Mouse (Mus musculus) midbrain, embryonic 13.5 days (tissue): ENCODE measurements around the gene Rnpepl1. TPM values are rescaled to one million over a fixed set of nuclear protein-coding genes. Genes with fewer than 3 reads are reported as not detected.
A peak's percentile ranks its signal among the peaks of the same experiment; 100 is the strongest.

ENCODE experiments used
- ATAC-seq: fragments of 200-750 bp; cut with Nextera tagmentation; 2 replicates; pipeline ENCODE4 v1.8.0; 2017; ENCODE audit warnings: mild to moderate bottlenecking, moderate TSS enrichment, moderate library complexity
- H3K27ac ChIP-seq: fragments of 300-500 bp; sonication (generic); 2 replicates; pipeline ENCODE4 v1.5.1; 2015; ENCODE audit warnings: inconsistent platforms, mild to moderate bottlenecking, moderate library complexity
- H3K27me3 ChIP-seq: fragments of 300-500 bp; sonication (generic); 2 replicates; pipeline ENCODE4 v1.6.1; 2015; ENCODE audit warnings: mild to moderate bottlenecking, inconsistent platforms
- H3K36me3 ChIP-seq: fragments of 300-500 bp; sonication (generic); 2 replicates; pipeline ENCODE4 v1.6.1; 2015; ENCODE audit warnings: mild to moderate bottlenecking, inconsistent platforms
- H3K4me1 ChIP-seq: fragments of 300-500 bp; sonication (generic); replicated peaks from 2 replicates; pipeline ENCODE4 v1.6.1; 2015; ENCODE audit warnings: inconsistent platforms
- H3K4me2 ChIP-seq: fragments of 300-500 bp; sonication (generic); replicated peaks from 2 replicates; pipeline ENCODE4 v1.6.1; 2015; ENCODE audit warnings: moderate library complexity, mild to moderate bottlenecking, inconsistent platforms
- H3K4me3 ChIP-seq: fragments of 300-500 bp; sonication (generic); replicated peaks from 2 replicates; pipeline ENCODE4 v1.5.1; 2015; ENCODE audit warnings: mild to moderate bottlenecking, inconsistent platforms
- H3K9ac ChIP-seq: fragments of 300-500 bp; sonication (generic); replicated peaks from 2 replicates; pipeline ENCODE4 v1.6.1; 2015; ENCODE audit warnings: mild to moderate bottlenecking, inconsistent platforms
- H3K9me3 ChIP-seq: fragments of 300-500 bp; sonication (generic); 2 replicates; pipeline ENCODE4 v1.6.1; 2016; ENCODE audit warnings: mild to moderate bottlenecking, inconsistent platforms
- WGBS: fragments of 180-500 bp; shearing (Covaris S2); methylation state at CpG from one replicate; pipeline ENCODE4 v1.1.7; 2015; 5-methylcytosine and 5-hydroxymethylcytosine counted together
- polyA plus RNA-seq: library from polyadenylated mRNA; unstranded; fragments of >200 nt; fragmentation: Nextera tagmentation; extraction: Ambion mirVana; gene quantifications from 2 replicates; pipeline ENCODE4 v1.2.1, GENCODE M21; 2015

The Rnpepl1 gene
- polyA plus RNA-seq, 1 experiment from 2014 or later: 24.8 TPM

DNA sequence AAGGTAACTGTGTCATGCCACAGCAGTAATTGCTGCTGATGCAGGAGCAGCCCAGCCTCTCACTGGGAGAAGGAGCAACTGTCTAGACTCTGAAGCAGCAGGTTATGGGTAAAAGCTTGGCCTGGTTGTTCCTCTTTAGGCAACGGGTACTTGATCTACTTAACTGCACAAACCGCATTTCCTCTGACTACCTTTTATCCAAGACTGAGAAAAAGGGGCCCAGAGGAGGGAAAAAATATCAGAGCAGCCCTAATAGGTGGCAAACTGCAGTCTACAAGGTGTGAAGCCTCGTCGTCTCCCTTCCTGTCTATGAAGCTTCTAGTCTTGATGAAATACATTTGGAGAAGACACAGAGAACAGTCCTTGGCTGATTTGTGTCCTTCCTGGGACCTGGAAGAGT is 23.0 kb downstream of the Rnpepl1 start:
- Histone ChIP-seq H3K36me3 (peaks cover 9% of the 10 kb centered on the region), H3K4me3 (peak overlapping the region; percentile 91), H3K9ac (peak overlapping the region; percentile 89), H3K27me3 (peaks cover 5% of the 10 kb centered on the region), H3K4me2 (peak overlapping the region; percentile 89), H3K27ac (peak overlapping the region; percentile 99), H3K4me1 (peaks cover 33% of the 10 kb centered on the region), H3K9me3 (no peaks in the 10 kb centered on the region)
- WGBS: 73% methylated on average over 4 of the region's 4 CpGs
- ATAC-seq: no peak

DNA sequence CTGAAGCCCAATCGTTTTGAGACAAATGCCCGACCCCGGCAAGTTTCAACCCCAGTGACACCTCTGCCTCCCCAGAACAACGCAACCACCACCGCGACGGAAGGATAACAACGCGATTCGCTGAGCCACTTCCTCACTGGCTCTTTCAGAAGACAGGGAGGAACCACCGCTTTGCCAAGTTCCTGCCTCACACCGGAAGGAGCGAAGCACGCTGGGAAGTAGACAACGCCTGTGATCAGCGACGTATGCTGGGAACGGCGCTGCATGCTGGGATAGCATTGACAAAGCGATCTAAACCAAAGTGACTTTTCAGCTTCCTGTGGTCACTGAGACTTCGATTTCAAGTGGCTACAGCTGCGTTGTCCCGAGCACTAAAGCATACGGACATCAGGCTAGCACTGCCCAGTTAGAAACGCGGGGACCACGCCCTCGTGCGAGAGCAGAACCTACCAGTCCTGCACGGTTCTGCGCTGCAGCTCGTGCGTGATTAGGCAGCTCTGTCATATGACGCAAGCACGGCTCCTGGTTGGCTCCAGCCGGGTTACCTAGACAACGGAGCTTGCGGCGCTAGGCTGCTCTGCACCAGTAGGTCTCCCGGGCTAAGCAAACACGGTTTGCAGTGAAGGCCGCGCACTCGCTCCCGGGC is 23.7 kb downstream of the Rnpepl1 start, which contains the start of gene Capn10:
Gene Capn10, plus strand, starts transcription at position 195 of the 646 bp plus-strand sequence.
- peaks cover 33% of the 10 kb centered on the region for H3K4me1 ChIP-seq
- H3K4me2 ChIP-seq: peak within 1 kb of the TSS; percentile 89
- peak within 1 kb of the TSS; percentile 89 for H3K9ac ChIP-seq
- no peaks in the 10 kb centered on the region; the same call in 1 of the 2 replicates for H3K27me3 ChIP-seq
- H3K27ac ChIP-seq: peak within 1 kb of the TSS; percentile 99
- ATAC-seq: peak; percentile 100
- under 1% methylated on average over 45 of the region's 45 CpGs for WGBS
- H3K9me3 ChIP-seq: no peaks in the 10 kb centered on the region
- peaks cover 16% of the 10 kb centered on the region for H3K36me3 ChIP-seq
- peak within 1 kb of the TSS; percentile 91 for H3K4me3 ChIP-seq

DNA sequence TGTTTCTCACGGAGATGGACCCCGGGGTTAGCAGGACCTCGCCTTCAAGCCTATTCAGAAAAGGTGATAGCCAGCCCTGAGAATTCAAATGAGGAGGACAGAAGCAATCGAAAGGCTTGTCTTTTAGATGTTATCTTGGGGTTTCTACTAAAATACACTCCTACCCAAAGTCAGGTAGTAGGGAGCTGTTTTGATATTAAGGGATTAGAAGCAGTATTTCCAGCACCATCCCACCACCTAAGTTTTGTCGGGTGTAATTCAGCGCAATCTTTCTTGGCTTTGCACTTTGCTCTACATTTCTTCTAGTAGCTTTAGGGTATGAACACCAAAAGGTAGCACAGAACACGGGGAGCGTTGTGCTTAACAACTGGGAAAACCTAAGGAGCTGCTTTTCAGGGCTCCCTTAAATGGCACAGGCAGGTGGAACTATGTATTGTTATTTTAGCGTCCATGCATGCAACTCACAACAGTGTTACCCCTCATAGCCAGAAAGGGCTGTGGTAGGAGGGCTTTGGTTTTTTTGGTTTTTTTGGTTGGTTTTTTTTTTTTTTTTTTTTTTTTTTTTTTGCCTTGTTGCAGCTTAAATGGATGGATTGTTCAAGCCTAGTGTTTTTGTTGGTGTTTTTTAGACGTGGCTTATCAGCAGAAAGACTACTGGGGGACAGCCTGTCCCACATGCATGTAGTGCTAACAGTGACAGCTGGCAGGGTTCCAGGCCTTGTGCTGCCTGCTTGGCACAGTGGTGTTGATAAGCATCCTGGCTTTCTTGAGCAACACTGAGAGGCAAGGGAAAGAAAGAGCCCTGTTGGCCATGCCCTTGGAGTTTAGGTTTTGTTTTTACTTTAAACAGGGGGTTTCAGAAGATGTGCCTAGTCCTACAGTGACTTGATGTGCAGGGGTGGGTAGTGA is 24.7 kb downstream of the Rnpepl1 start:
- Histone ChIP-seq H3K27me3 (no peaks in the 10 kb centered on the region), H3K27ac (peak overlapping the region; percentile 99), H3K4me2 (peak overlapping the region; percentile 89), H3K9ac (peak overlapping the region; percentile 89), H3K36me3 (peaks cover 26% of the 10 kb centered on the region), H3K9me3 (no peaks in the 10 kb centered on the region), H3K4me1 (peaks cover 33% of the 10 kb centered on the region), H3K4me3 (peak overlapping the region; percentile 91)
- 13% methylated on average over 10 of the region's 10 CpGs for WGBS
- ATAC-seq: no peak

DNA sequence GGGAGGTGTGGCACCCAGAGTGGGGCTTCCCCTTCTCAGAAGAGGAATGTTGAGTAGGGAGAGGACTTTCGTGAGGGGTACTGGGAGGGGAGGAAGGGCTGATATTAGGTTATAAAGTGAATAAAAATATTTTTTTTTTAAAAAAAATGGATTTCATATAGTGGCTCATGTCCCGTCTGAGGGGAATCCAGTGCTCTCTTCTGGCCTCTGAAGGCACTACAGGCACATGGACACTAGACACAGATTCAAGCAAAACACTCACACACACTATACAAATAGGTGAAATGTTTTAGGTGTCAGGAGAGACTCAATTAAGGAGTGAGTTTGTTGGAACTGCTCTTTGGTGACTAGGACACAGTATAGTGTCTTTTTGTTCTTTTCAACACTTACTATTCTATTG is 25.4 kb downstream of the Rnpepl1 start:
- no peak for ATAC-seq
- H3K4me2 ChIP-seq: peak overlapping the region; percentile 89
- peaks cover 31% of the 10 kb centered on the region for H3K36me3 ChIP-seq
- no peaks in the 10 kb centered on the region for H3K27me3 ChIP-seq
- 55% methylated on average over 2 of the region's 2 CpGs for WGBS
- H3K9me3 ChIP-seq: no peaks in the 10 kb centered on the region
- H3K4me3 ChIP-seq: peak overlapping the region; percentile 91
- no peak overlapping the region for H3K27ac ChIP-seq
- H3K9ac ChIP-seq: peak overlapping the region; percentile 89
- peaks cover 33% of the 10 kb centered on the region for H3K4me1 ChIP-seq

DNA sequence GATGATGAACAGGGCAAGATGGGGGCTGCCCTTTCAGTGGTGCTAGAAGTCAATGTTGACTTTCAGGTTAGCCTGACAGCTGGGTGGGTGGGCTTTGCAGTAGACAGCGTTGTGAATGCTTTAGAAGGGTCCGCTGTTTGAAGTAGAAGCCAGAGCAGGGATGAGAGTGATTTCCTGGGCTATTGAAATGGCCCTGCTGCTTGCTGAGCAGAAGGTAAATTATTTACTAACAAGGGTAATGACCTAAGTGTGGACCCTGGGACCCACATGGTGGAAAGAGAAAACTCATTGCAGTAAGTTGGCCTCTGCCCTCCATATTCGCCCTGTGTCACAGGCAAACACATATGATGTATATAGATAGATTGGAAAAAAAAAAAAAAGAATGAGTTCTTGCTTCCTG is 25.9 kb downstream of the Rnpepl1 start:
- Histone ChIP-seq H3K4me2 (peak overlapping the region; percentile 89), H3K4me1 (peaks cover 33% of the 10 kb centered on the region), H3K27ac (no peak overlapping the region), H3K9ac (peak overlapping the region; percentile 7; the same call in 1 of the 2 replicates), H3K36me3 (peaks cover 33% of the 10 kb centered on the region), H3K9me3 (no peaks in the 10 kb centered on the region), H3K27me3 (no peaks in the 10 kb centered on the region), H3K4me3 (peak overlapping the region; percentile 91)
- WGBS: 74% methylated on average over 3 of the region's 3 CpGs
- ATAC-seq: no peak

DNA sequence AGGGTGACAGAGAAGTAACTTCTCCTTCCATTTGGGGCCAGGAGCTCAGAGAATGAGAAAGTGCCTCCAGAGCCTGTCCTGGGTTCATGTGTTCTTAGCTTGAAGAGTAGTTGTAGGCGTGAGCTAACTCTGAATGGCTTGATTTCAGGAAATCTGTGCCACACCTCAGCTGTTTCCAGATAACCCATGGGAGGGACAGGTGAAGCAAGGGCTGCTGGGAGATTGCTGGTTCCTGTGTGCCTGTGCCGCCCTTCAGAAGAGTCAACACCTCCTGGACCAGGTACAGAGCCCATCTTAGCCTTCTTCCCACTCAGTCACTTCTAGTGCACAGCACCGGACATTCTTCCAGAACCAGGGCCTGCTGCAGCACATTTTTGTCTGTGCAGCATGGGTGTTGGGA is 27.2 kb downstream of the Rnpepl1 start:
- H3K4me2 ChIP-seq: no peak overlapping the region
- WGBS: 89% methylated on average over 3 of the region's 3 CpGs
- no peak for ATAC-seq
- H3K9ac ChIP-seq: no peak overlapping the region
- no peaks in the 10 kb centered on the region for H3K27me3 ChIP-seq
- H3K4me3 ChIP-seq: no peak overlapping the region
- H3K36me3 ChIP-seq: peaks cover 47% of the 10 kb centered on the region
- H3K9me3 ChIP-seq: no peaks in the 10 kb centered on the region
- no peak overlapping the region for H3K27ac ChIP-seq
- H3K4me1 ChIP-seq: peaks cover 33% of the 10 kb centered on the region

DNA sequence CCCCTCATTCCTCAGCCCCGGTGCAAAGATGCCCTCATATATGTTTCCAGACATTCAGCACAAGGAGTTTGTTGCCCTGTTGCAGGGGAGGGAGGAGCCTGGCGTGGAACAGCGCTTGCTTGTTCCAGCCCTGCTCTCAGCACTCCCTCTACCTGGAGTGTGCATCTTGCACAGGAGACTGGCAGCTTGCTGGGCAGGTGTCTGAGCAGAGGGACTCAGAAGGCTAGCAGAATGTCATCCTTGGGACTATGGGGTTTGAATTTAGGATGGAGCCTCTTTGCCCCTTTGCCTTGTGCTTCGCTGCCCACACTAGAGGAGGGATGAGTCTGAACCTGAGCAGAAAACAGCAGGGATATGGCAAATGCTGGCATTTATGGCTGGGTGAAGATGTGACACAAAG is 29.2 kb downstream of the Rnpepl1 start:
- ATAC-seq: no peak
- peaks cover 24% of the 10 kb centered on the region for H3K4me1 ChIP-seq
- no peak overlapping the region for H3K4me3 ChIP-seq
- no peak overlapping the region for H3K4me2 ChIP-seq
- no peaks in the 10 kb centered on the region for H3K9me3 ChIP-seq
- WGBS: 94% methylated on average over 4 of the region's 4 CpGs
- H3K36me3 ChIP-seq: peaks cover 66% of the 10 kb centered on the region
- H3K27ac ChIP-seq: no peak overlapping the region
- no peak overlapping the region for H3K9ac ChIP-seq
- H3K27me3 ChIP-seq: no peaks in the 10 kb centered on the region

DNA sequence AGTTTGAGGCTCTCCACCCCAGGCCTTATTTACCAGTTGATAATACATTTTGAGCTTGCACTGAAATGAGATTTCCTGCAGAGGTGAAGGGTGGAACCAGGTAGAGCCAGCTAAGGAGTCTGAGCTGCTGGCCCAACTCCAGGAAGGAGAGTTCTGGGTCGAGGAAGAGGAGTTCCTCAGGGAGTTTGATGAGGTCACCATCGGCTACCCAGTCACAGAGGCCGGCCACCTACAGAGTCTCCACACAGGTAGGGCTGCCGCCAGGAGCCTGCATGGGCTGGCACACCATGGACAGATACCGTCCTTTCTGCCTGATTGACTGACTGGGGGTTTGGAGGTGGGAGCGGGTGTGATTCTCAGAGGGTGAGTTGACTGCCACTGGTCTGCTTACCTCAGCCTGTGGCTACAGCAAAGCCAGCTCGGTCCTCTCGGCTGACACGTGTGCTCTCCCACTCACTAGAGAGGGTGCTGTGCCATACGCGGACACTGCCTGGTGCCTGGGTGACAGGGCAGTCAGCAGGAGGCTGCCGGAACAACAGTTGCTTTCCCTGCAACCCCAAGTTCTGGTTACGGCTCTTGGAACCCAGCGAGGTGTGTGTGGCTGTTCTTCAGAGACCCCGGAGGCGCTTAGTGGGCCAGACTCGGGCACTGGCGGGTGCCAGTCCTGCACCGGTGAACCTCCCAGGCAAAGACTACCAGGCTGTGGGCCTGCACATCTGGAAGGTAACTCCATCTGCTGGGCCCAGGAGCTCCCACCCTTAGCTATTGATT is 32.8 kb downstream of the Rnpepl1 start:
- ATAC-seq: no peak
- H3K27me3 ChIP-seq: no peaks in the 10 kb centered on the region
- H3K4me3 ChIP-seq: no peak overlapping the region
- no peak overlapping the region for H3K9ac ChIP-seq
- peaks cover 95% of the 10 kb centered on the region for H3K36me3 ChIP-seq
- H3K4me1 ChIP-seq: no peaks in the 10 kb centered on the region
- H3K9me3 ChIP-seq: no peaks in the 10 kb centered on the region
- 93% methylated on average over 19 of the region's 19 CpGs for WGBS
- H3K4me2 ChIP-seq: no peak overlapping the region
- no peak overlapping the region for H3K27ac ChIP-seq

DNA sequence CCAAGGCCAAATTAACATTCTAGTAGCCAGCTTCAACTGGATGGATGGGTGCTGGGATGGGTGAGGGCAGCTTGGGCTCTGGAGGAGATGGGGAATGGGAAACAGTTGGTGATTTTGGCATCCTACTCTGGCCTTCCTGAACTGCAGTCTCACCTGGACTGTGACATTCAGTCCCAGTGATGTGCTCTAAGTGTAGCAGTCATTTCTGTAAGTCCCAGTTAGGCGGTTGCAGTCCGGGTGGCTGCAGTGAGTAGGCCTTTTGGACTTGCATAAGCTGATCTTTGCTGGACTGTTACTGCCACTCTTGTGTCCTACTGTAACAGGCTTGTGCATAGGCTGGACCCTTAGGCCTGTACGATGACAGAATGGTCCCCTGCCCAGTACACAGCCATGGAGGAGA is 37.4 kb downstream of the Rnpepl1 start:
- no peaks in the 10 kb centered on the region for H3K9me3 ChIP-seq
- H3K36me3 ChIP-seq: peaks cover 76% of the 10 kb centered on the region
- no peaks in the 10 kb centered on the region for H3K4me1 ChIP-seq
- WGBS: 98% methylated on average over 3 of the region's 3 CpGs
- H3K4me2 ChIP-seq: no peak overlapping the region
- H3K27me3 ChIP-seq: no peaks in the 10 kb centered on the region
- no peak overlapping the region for H3K9ac ChIP-seq
- no peak for ATAC-seq
- H3K27ac ChIP-seq: no peak overlapping the region
- no peak overlapping the region for H3K4me3 ChIP-seq

DNA sequence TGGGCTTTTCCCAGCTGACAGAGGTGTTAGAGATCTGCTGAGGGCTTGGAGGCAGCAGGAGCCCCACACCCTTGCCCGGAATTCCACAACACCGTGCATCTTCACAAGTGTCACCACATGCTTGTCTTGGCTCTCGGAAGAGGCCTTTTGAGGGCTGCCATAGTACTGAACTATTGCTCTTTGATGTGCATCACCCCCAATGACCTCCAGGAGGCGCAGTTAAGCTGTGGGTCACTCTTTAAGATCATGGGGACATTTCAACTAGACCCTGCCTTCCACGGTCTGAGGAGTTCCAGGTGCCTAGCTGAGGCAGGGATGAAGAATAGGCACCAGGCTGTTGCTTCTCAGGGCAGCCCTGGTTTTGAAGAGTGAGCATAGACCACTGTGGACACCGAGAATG is 38.8 kb downstream of the Rnpepl1 start:
- no peak overlapping the region for H3K27ac ChIP-seq
- H3K9me3 ChIP-seq: no peaks in the 10 kb centered on the region
- peaks cover 61% of the 10 kb centered on the region for H3K36me3 ChIP-seq
- ATAC-seq: no peak
- H3K27me3 ChIP-seq: no peaks in the 10 kb centered on the region
- 64% methylated on average over 6 of the region's 6 CpGs for WGBS
- no peaks in the 10 kb centered on the region for H3K4me1 ChIP-seq
- H3K4me2 ChIP-seq: no peak overlapping the region
- H3K9ac ChIP-seq: no peak overlapping the region
- no peak overlapping the region for H3K4me3 ChIP-seq

DNA sequence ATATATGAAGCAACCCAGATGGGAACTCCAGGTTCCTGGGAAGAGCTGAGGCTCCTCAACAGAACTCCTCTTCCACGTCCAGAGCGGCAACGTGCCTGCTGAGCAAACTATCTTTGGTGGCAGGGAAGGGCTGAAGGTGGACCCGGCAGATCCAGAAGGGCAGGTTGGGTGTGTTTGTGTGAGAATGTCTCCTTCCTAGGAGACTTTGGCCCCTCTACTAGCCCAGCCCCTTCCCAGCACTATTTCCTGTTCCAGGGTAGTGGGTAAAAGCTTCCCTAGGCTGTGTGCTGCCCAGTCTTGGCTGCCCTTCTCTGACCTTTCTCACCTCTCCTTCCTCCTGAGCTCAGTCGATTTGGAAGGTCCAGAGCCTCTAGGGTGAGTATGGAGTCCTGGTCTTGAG is 40.0 kb downstream of the Rnpepl1 start, which contains the start of gene Gpr35:
Gene Gpr35, plus strand, starts transcription at position 259 of the 400 bp plus-strand sequence.
- Histone ChIP-seq H3K36me3 (peaks cover 49% of the 10 kb centered on the region), H3K9me3 (no peaks in the 10 kb centered on the region), H3K4me3 (no peak within 1 kb of the TSS), H3K4me1 (no peaks in the 10 kb centered on the region), H3K9ac (no peak within 1 kb of the TSS), H3K27ac (no peak within 1 kb of the TSS), H3K4me2 (no peak within 1 kb of the TSS), H3K27me3 (no peaks in the 10 kb centered on the region)
- WGBS: 85% methylated on average over 5 of the region's 5 CpGs
- ATAC-seq: no peak
